Mouse (Mus musculus) liver, adult 2 months (tissue): ENCODE measurements around the gene Sipa1l2.

ENCODE experiments used
- CTCF ChIP-seq: fragments of 200-500 bp; IDR thresholded peaks from 2 replicates; pipeline ENCODE4 v1.5.1; 2011; ENCODE audit warnings: low read depth, low read length, control low read depth
- POLR2A ChIP-seq: fragments of 200-500 bp; IDR thresholded peaks from 2 replicates; pipeline ENCODE4 v1.6.1; 2011; ENCODE audit warnings: low read length, control low read depth; ENCODE audit not compliant: insufficient read depth; ENCODE audit errors: extremely low read depth

GRCm38 (mm10) chr8:125570835-125571465 is 1.3 kb upstream of the Sipa1l2 start:
- no peak for TF ChIP-seq CTCF
- no peak for TF ChIP-seq POLR2A
